Mouse (Mus musculus) liver, adult 2 months (tissue): ENCODE measurements around the gene Hcfc2.

Experiments used
- CTCF ChIP-seq: fragments of 200-500 bp; IDR thresholded peaks from 2 replicates; pipeline ENCODE4 v1.5.1; 2011; ENCODE audit warnings: low read depth, low read length, control low read depth
- POLR2A ChIP-seq: fragments of 200-500 bp; IDR thresholded peaks from 2 replicates; pipeline ENCODE4 v1.6.1; 2011; ENCODE audit warnings: low read length, control low read depth; ENCODE audit not compliant: insufficient read depth; ENCODE audit errors: extremely low read depth

DNA sequence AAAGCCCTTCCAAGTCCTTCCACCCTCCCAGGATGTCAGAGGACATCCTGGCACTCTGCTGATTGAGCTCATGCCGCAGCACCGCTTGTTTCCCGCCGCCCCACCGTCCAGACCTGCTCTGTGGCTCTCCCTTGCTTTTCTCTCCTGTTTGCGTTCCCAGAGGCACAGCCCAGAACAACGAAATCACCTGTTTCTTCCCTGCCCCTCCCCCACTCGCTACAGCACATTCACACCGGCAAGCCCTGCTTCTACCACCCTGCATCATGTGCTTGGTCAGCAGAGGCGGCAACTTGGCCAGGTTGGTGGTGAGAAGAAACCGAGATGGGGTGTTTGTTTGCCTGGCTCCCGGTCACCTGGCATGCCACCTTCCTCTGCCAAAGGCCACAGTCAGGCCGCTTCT, 81.9 kb downstream of the Hcfc2 start:
- TF ChIP-seq CTCF (no peak), POLR2A (no peak)
